Mouse (Mus musculus): Measurements from ENCODE around the gene BC049352.

GRCm38 (mm10) chr9:45182521-45182920 lies 714 bp downstream of the BC049352 start:
- TF ChIP-seq CTCF (IDR thresholded peaks at IDR 0.05; ENCODE audit: insufficient read depth, low read length), result no peak
- no peak for TF ChIP-seq POLR2A (IDR thresholded peaks at IDR 0.05; ENCODE audit: borderline replicate concordance, extremely low read depth, low read depth, low read length)
